Mouse (Mus musculus): ENCODE data around the gene Lbx1.

Gene Lbx1

GRCm38 (mm10) chr19:45233496-45234127 is 2.0 kb downstream of the Lbx1 start:
- no peak for DNase-seq

- no peak for DNase-seq
Measured at GRCm38 (mm10) chr19:45232443-45233410, 2.9 kb downstream of the Lbx1 start.

- no peak for DNase-seq
Measured at GRCm38 (mm10) chr19:45232036-45232410, 3.6 kb downstream of the Lbx1 start.

GRCm38 (mm10) chr19:45231383-45232035 is 4.1 kb downstream of the Lbx1 start:
- DNase-seq = no peak

GRCm38 (mm10) chr19:45230848-45231382 is 4.7 kb downstream of the Lbx1 start:
- DNase-seq = no peak

- DNase-seq = no peak
Measured at GRCm38 (mm10) chr19:45230201-45230611, 5.4 kb downstream of the Lbx1 start.

GRCm38 (mm10) chr19:45229378-45230135 is 6.1 kb downstream of the Lbx1 start:
- DNase-seq = no peak

GRCm38 (mm10) chr19:45228781-45229180 is 6.8 kb downstream of the Lbx1 start:
- no peak for DNase-seq

- DNase-seq = no peak
Measured at GRCm38 (mm10) chr19:45228097-45228496, 7.5 kb downstream of the Lbx1 start.

- no peak for DNase-seq
Measured at GRCm38 (mm10) chr19:45227671-45228070, 7.9 kb downstream of the Lbx1 start.

- DNase-seq = no peak
Measured at GRCm38 (mm10) chr19:45227049-45227448, 8.6 kb downstream of the Lbx1 start.

- no peak for DNase-seq
Measured at GRCm38 (mm10) chr19:45226246-45226645, 9.4 kb downstream of the Lbx1 start.

- no peak for DNase-seq
Measured at GRCm38 (mm10) chr19:45225130-45225529, 10.5 kb downstream of the Lbx1 start.

GRCm38 (mm10) chr19:45224286-45224559 is 11.4 kb downstream of the Lbx1 start:
- DNase-seq = no peak

- no peak for DNase-seq
Measured at GRCm38 (mm10) chr19:45223413-45224285, 12.0 kb downstream of the Lbx1 start.

- DNase-seq = no peak
Measured at GRCm38 (mm10) chr19:45222141-45222782, 13.3 kb downstream of the Lbx1 start.

- DNase-seq = no peak
Measured at GRCm38 (mm10) chr19:45221458-45221783, 14.2 kb downstream of the Lbx1 start.

- DNase-seq = peak; percentile 76
Measured at GRCm38 (mm10) chr19:45220593-45221457, 14.8 kb downstream of the Lbx1 start.

- no peak for DNase-seq
Measured at GRCm38 (mm10) chr19:45216240-45216639, 19.4 kb downstream of the Lbx1 start.

GRCm38 (mm10) chr19:45215431-45215830 is 20.2 kb downstream of the Lbx1 start:
- no peak for DNase-seq

Measured in right cerebral cortex, postnatal 14 days (tissue).